Comparison of ENCODE assay signal across 28 mouse cellular contexts in genomic region chr8:124836907-124837306, GRCm38 (mm10). TPM values are rescaled to one million over a fixed set of nuclear protein-coding genes. Genes with fewer than 3 reads are reported as not detected.
"Had no signal": no experiment of that assay in that cellular context is flagged by ENCODE, and none has a peak within 500 bp of the region (broad histone marks: within the 10 kb centered on the region; RNA-seq: fewer than 3 reads in every experiment).

No protein-coding gene starts in this region.

- H3K4me3 ChIP-seq: heart, embryonic 13.5 days; heart, embryonic 15.5 days; hindbrain, embryonic 10.5 days; hindbrain, embryonic 13.5 days; hindbrain, embryonic 15.5 days; kidney, embryonic 15.5 days; limb, embryonic 13.5 days; limb, embryonic 15.5 days; liver, embryonic 12.5 days had no signal

- DNase-seq: forebrain, postnatal 0 days; gastrocnemius, postnatal 10 days; gastrocnemius, postnatal 25 days; heart, postnatal 10 days; heart, postnatal 4 days; kidney, adult 11 months; kidney, adult 2 months; kidney, adult 9 months; kidney, postnatal 14 days; kidney, postnatal 36 days; layer of hippocampus, adult 9-11 months; layer of hippocampus, postnatal 36 days; left cerebral cortex, postnatal 4 days had no signal

- H3K4me1 ChIP-seq: hindbrain, embryonic 13.5 days; liver, embryonic 12.5 days had no signal

- H3K27ac ChIP-seq: heart, embryonic 13.5 days; heart, embryonic 15.5 days; hindbrain, embryonic 10.5 days; hindbrain, embryonic 13.5 days; hindbrain, embryonic 15.5 days; hindbrain, postnatal 0 days; kidney, embryonic 15.5 days; kidney, postnatal 0 days; limb, embryonic 13.5 days; limb, embryonic 15.5 days; liver, embryonic 12.5 days had no signal

- H3K9ac ChIP-seq: forebrain, postnatal 0 days; heart, embryonic 13.5 days; heart, embryonic 15.5 days; hindbrain, embryonic 13.5 days; hindbrain, embryonic 15.5 days; kidney, embryonic 15.5 days; limb, embryonic 13.5 days; limb, embryonic 15.5 days; liver, embryonic 12.5 days had no signal

- ATAC-seq: forebrain, postnatal 0 days; hindbrain, postnatal 0 days; intestine, embryonic 16.5 days; liver, embryonic 12.5 days had no signal

- H3K27me3 ChIP-seq: heart, embryonic 13.5 days; heart, embryonic 15.5 days; hindbrain, embryonic 13.5 days; hindbrain, embryonic 15.5 days; kidney, embryonic 15.5 days; limb, embryonic 13.5 days; limb, embryonic 15.5 days had no signal

- H3K4me2 ChIP-seq: heart, embryonic 11.5 days; heart, embryonic 13.5 days; heart, embryonic 15.5 days; hindbrain, embryonic 13.5 days; hindbrain, embryonic 15.5 days; kidney, embryonic 15.5 days; limb, embryonic 13.5 days; limb, embryonic 15.5 days; liver, embryonic 12.5 days had no signal

- H3K9me3 ChIP-seq: heart, embryonic 13.5 days; heart, embryonic 15.5 days; hindbrain, embryonic 10.5 days; hindbrain, embryonic 13.5 days; hindbrain, embryonic 15.5 days; kidney, embryonic 15.5 days; limb, embryonic 13.5 days; limb, embryonic 15.5 days; liver, embryonic 12.5 days had no signal

RNA-seq across cellular contexts. Expression of gene Trim67, which starts 44.0 kb away (rescaled TPM):
- total RNA-seq: granulocyte monocyte progenitor cell, adult 5-6 weeks; liver, adult 2 months had no signal
- polyA plus RNA-seq: liver, adult 2 months had no signal
